Mouse (Mus musculus): ENCODE data around the gene Dnajb4.

Gene Dnajb4

GRCm38 (mm10) chr3:152179285-152179684, 30.8 kb downstream of the Dnajb4 start:
- no peak for ATAC-seq (ENCODE audit: insufficient number of reproducible peaks, low FRiP score, low TSS enrichment)

- no peak for ATAC-seq (ENCODE audit: insufficient number of reproducible peaks, low FRiP score, low TSS enrichment)
Measured at GRCm38 (mm10) chr3:152178816-152179215, 31.3 kb downstream of the Dnajb4 start.

- no peak for ATAC-seq (ENCODE audit: insufficient number of reproducible peaks, low FRiP score, low TSS enrichment)
Measured at GRCm38 (mm10) chr3:152172322-152172935, 37.7 kb downstream of the Dnajb4 start.

GRCm38 (mm10) chr3:152171862-152172261, 38.2 kb downstream of the Dnajb4 start:
- ATAC-seq (ENCODE audit: insufficient number of reproducible peaks, low FRiP score, low TSS enrichment): no peak

GRCm38 (mm10) chr3:152171236-152171635, 38.9 kb downstream of the Dnajb4 start:
- ATAC-seq (ENCODE audit: insufficient number of reproducible peaks, low FRiP score, low TSS enrichment): no peak

- no peak for ATAC-seq (ENCODE audit: insufficient number of reproducible peaks, low FRiP score, low TSS enrichment)
Measured at GRCm38 (mm10) chr3:152170407-152170806, 39.7 kb downstream of the Dnajb4 start.

GRCm38 (mm10) chr3:152168007-152168406, 42.1 kb downstream of the Dnajb4 start:
- ATAC-seq (ENCODE audit: insufficient number of reproducible peaks, low FRiP score, low TSS enrichment): no peak

- ATAC-seq (ENCODE audit: insufficient number of reproducible peaks, low FRiP score, low TSS enrichment): peak; percentile 56; the same call in 1 of the 2 replicates
Measured at GRCm38 (mm10) chr3:152166699-152167451, 43.2 kb downstream of the Dnajb4 start.

GRCm38 (mm10) chr3:152166099-152166423, 44.0 kb downstream of the Dnajb4 start, which contains the start of gene Gipc2:
Gene Gipc2 (minus strand): TSS chr3:152166230.
- ATAC-seq (ENCODE audit: insufficient number of reproducible peaks, low FRiP score, low TSS enrichment): no peak

- ATAC-seq (ENCODE audit: insufficient number of reproducible peaks, low FRiP score, low TSS enrichment): peak; percentile 83
Measured at GRCm38 (mm10) chr3:152165351-152166098, 44.6 kb downstream of the Dnajb4 start.

GRCm38 (mm10) chr3:152165014-152165350, 45.1 kb downstream of the Dnajb4 start:
- ATAC-seq (ENCODE audit: insufficient number of reproducible peaks, low FRiP score, low TSS enrichment): no peak

- ATAC-seq (ENCODE audit: insufficient number of reproducible peaks, low FRiP score, low TSS enrichment): no peak
Measured at GRCm38 (mm10) chr3:152163320-152163719, 46.8 kb downstream of the Dnajb4 start.

- no peak for ATAC-seq (ENCODE audit: insufficient number of reproducible peaks, low FRiP score, low TSS enrichment)
Measured at GRCm38 (mm10) chr3:152160607-152161006, 49.5 kb downstream of the Dnajb4 start.

- no peak for ATAC-seq (ENCODE audit: insufficient number of reproducible peaks, low FRiP score, low TSS enrichment)
Measured at GRCm38 (mm10) chr3:152159321-152159720, 50.8 kb downstream of the Dnajb4 start.

GRCm38 (mm10) chr3:152158344-152159291, 51.5 kb downstream of the Dnajb4 start:
- no peak for ATAC-seq (ENCODE audit: insufficient number of reproducible peaks, low FRiP score, low TSS enrichment)

- ATAC-seq (ENCODE audit: insufficient number of reproducible peaks, low FRiP score, low TSS enrichment): no peak
Measured at GRCm38 (mm10) chr3:152156816-152157496, 53.1 kb downstream of the Dnajb4 start.

GRCm38 (mm10) chr3:152155296-152155948, 54.7 kb downstream of the Dnajb4 start:
- no peak for ATAC-seq (ENCODE audit: insufficient number of reproducible peaks, low FRiP score, low TSS enrichment)

- no peak for ATAC-seq (ENCODE audit: insufficient number of reproducible peaks, low FRiP score, low TSS enrichment)
Measured at GRCm38 (mm10) chr3:152154095-152154494, 56.0 kb downstream of the Dnajb4 start.

- ATAC-seq (ENCODE audit: insufficient number of reproducible peaks, low FRiP score, low TSS enrichment): no peak
Measured at GRCm38 (mm10) chr3:152153152-152153551, 57.0 kb downstream of the Dnajb4 start.
